Mouse (Mus musculus) bone marrow macrophage, adult 2 months (primary cell): ENCODE measurements around the gene Larp4b. TPM values are rescaled to one million over a fixed set of nuclear protein-coding genes. Genes with fewer than 3 reads are reported as not detected.

ENCODE experiments used
- H3K27ac ChIP-seq: 2 replicates; pipeline ENCODE4 v1.5.1; 2012; ENCODE audit warnings: low read depth, low read length; ENCODE audit not compliant: insufficient read depth
- H3K4me1 ChIP-seq: 2 replicates; pipeline ENCODE4 v1.6.1; 2012; ENCODE audit warnings: low read length; ENCODE audit not compliant: control insufficient read depth, insufficient read depth
- H3K4me3 ChIP-seq: 2 replicates; pipeline ENCODE4 v1.5.1; 2012; ENCODE audit warnings: mild to moderate bottlenecking, low read length, moderate library complexity; ENCODE audit not compliant: insufficient read depth
- CTCF ChIP-seq: IDR thresholded peaks from 2 replicates; pipeline ENCODE4 v1.5.1; 2012; ENCODE audit warnings: low read depth, mild to moderate bottlenecking, low read length, moderate library complexity
- POLR2A ChIP-seq: IDR thresholded peaks from 2 replicates; pipeline ENCODE4 v1.6.1; 2012; ENCODE audit warnings: mild to moderate bottlenecking, low read depth, low read length, borderline replicate concordance
- polyA plus RNA-seq: library from polyadenylated mRNA; stranded (reverse); fragments of >200 nt; gene quantifications from 2 replicates; pipeline ENCODE4 v1.2.4, GENCODE M21; 2012; ENCODE audit not compliant: missing spikeins, insufficient read depth, insufficient read length

The Larp4b gene
- polyA plus RNA-seq, 1 experiment = 54.1 TPM

GRCm38 (mm10) chr13:9222761-9223405 is 129.2 kb downstream of the Larp4b start:
- TF ChIP-seq CTCF (no peak), POLR2A (no peak)
- no peaks in the 10 kb centered on the region; the same call in 1 of the 2 replicates for H3K4me1 ChIP-seq
- no peak overlapping the region for H3K4me3 ChIP-seq
- no peak overlapping the region for H3K27ac ChIP-seq

Other genes starting within 250 kb of the Larp4b start
- 25.2 and 34.5 TPM in 2 replicates for gene Wdr37, start 222.0 kb upstream of the Larp4b start, polyA plus RNA-seq
- 23.0 and 28.4 TPM in 2 replicates for gene Idi1, start 208.4 kb upstream of the Larp4b start, polyA plus RNA-seq
- not detected in 2 replicates for gene Gm9745, start 145.7 kb upstream of the Larp4b start, polyA plus RNA-seq
- gene Idi2, start 141.0 kb upstream of the Larp4b start, polyA plus RNA-seq = not detected in 2 replicates
- gene Gtpbp4, start 97.8 kb upstream of the Larp4b start, polyA plus RNA-seq = 26.6 and 26.7 TPM in 2 replicates
- gene Dip2c, start 182.6 kb downstream of the Larp4b start, polyA plus RNA-seq = 1.5 and 2.1 TPM in 2 replicates